Mouse (Mus musculus) neural tube, embryonic 11.5 days (tissue): ENCODE data around the gene Pef1. TPM values are rescaled to one million over a fixed set of nuclear protein-coding genes. Genes with fewer than 3 reads are reported as not detected.

Source experiments
- ATAC-seq: fragments of 200-750 bp; cut with Nextera tagmentation; 2 replicates; pipeline ENCODE4 v1.8.0; 2017; ENCODE audit warnings: moderate number of reproducible peaks, mild to moderate bottlenecking, moderate TSS enrichment, moderate library complexity; ENCODE audit not compliant: insufficient read depth, low FRiP score, low TSS enrichment
- DNase-seq: peaks from one replicate; pipeline ENCODE4 v3.0.0-alpha.2; 2015; ENCODE audit warnings: low spot score
- H3K27ac ChIP-seq: fragments of 300-500 bp; sonication (generic); 2 replicates; pipeline ENCODE4 v1.5.1; 2014; ENCODE audit warnings: low read depth, mild to moderate bottlenecking, low read length
- H3K27me3 ChIP-seq: fragments of 300-500 bp; sonication (generic); 2 replicates; pipeline ENCODE4 v1.6.1; 2014; ENCODE audit warnings: mild to moderate bottlenecking, low read length, mixed read lengths; ENCODE audit not compliant: control insufficient read depth, insufficient read depth
- H3K36me3 ChIP-seq: fragments of 300-500 bp; sonication (generic); 2 replicates; pipeline ENCODE4 v1.6.1; 2014; ENCODE audit warnings: mild to moderate bottlenecking, low read length, moderate library complexity, mixed read lengths; ENCODE audit not compliant: control insufficient read depth, insufficient read depth
- H3K4me1 ChIP-seq: fragments of 300-500 bp; sonication (generic); 2 replicates; pipeline ENCODE4 v1.6.1; 2014; ENCODE audit warnings: low read length, mixed read lengths; ENCODE audit not compliant: control insufficient read depth, insufficient read depth
- H3K4me2 ChIP-seq: fragments of 300-500 bp; sonication (generic); 2 replicates; pipeline ENCODE4 v1.6.1; 2014; ENCODE audit warnings: low read depth, mild to moderate bottlenecking, moderate library complexity
- H3K4me3 ChIP-seq: fragments of 300-500 bp; sonication (generic); 2 replicates; pipeline ENCODE4 v1.5.1; 2014; ENCODE audit warnings: low read depth, low read length
- H3K9ac ChIP-seq: fragments of 300-500 bp; sonication (generic); 2 replicates; pipeline ENCODE4 v1.6.1; 2014; ENCODE audit warnings: mild to moderate bottlenecking, low read length
- H3K9me3 ChIP-seq: fragments of 300-500 bp; sonication (generic); 2 replicates; pipeline ENCODE4 v1.6.1; 2016; ENCODE audit warnings: low read length; ENCODE audit not compliant: control insufficient read depth
- WGBS: fragments of 180-500 bp; shearing (Covaris S2); extraction: QIAGEN DNeasy Blood & Tissue Kit; methylation state at CpG from one replicate; pipeline ENCODE4 v1.1.7; 2014; 5-methylcytosine and 5-hydroxymethylcytosine counted together
- polyA plus RNA-seq: library from polyadenylated mRNA; unstranded; fragments of >200 nt; fragmentation: Nextera tagmentation; extraction: Ambion mirVana; gene quantifications from 2 replicates; pipeline ENCODE4 v1.2.1, GENCODE M21; 2014

The Pef1 gene
- polyA plus RNA-seq, 1 experiment from 2014 or later: 75.0 TPM

- H3K4me2 ChIP-seq: no peak overlapping the region
- no peak overlapping the region for H3K4me3 ChIP-seq
- DNase-seq (no peak), ATAC-seq (no peak)
- H3K9ac ChIP-seq: no peak overlapping the region
- H3K9me3 ChIP-seq: no peaks in the 10 kb centered on the region
- peaks cover 14% of the 10 kb centered on the region; the same call in 1 of the 2 replicates for H3K27me3 ChIP-seq
- no peaks in the 10 kb centered on the region for H3K36me3 ChIP-seq
- H3K4me1 ChIP-seq: peaks cover 11% of the 10 kb centered on the region; the same call in 1 of the 2 replicates
- H3K27ac ChIP-seq: no peak overlapping the region
- WGBS: 68% methylated on average over 4 of the region's 4 CpGs
Observed at GRCm38 (mm10) chr4:130177087-130177486, 74.7 kb downstream of the Pef1 start.

- Histone ChIP-seq H3K4me2 (no peak overlapping the region), H3K4me3 (no peak overlapping the region), H3K27me3 (peaks cover 14% of the 10 kb centered on the region; the same call in 1 of the 2 replicates), H3K36me3 (no peaks in the 10 kb centered on the region), H3K27ac (no peak overlapping the region), H3K9me3 (no peaks in the 10 kb centered on the region), H3K4me1 (0 out of 2 replicates have a peak, but pooled peaks cover 8% of the 10 kb centered on the region), H3K9ac (no peak overlapping the region)
- ATAC-seq (no peak), DNase-seq (no peak)
- WGBS: 72% methylated on average over 7 of the region's 7 CpGs
Observed at GRCm38 (mm10) chr4:130177536-130177935, 75.2 kb downstream of the Pef1 start.

Other genes starting within 250 kb of the Pef1 start
- not detected in 2 replicates for gene Spocd1, start 173.3 kb upstream of the Pef1 start, polyA plus RNA-seq
- 2.5 and 2.8 TPM in 2 replicates for gene Adgrb2, start 117.7 kb upstream of the Pef1 start, polyA plus RNA-seq
- 3.7 and 5.2 TPM in 2 replicates for gene Col16a1, start 54.7 kb upstream of the Pef1 start, polyA plus RNA-seq
- gene Hcrtr1, start 36.8 kb downstream of the Pef1 start, polyA plus RNA-seq: 0.20 and 0.49 TPM in 2 replicates
- 4.7 and 5.0 TPM in 2 replicates for gene Tinagl1, start 72.6 kb downstream of the Pef1 start, polyA plus RNA-seq
- gene Gm853, start 119.8 kb downstream of the Pef1 start, polyA plus RNA-seq: not detected in 2 replicates
- gene Serinc2, start 176.6 kb downstream of the Pef1 start, polyA plus RNA-seq: 58.5 and 60.1 TPM in 2 replicates
- 31.5 and 32.7 TPM in 2 replicates for gene Fabp3, start 206.0 kb downstream of the Pef1 start, polyA plus RNA-seq
- not detected in 2 replicates for gene Gm10570, start 206.1 kb downstream of the Pef1 start, polyA plus RNA-seq